Mouse (Mus musculus): Measurements from ENCODE around the gene Creb3l4. TPM values are rescaled to one million over a fixed set of nuclear protein-coding genes. Genes with fewer than 3 reads are reported as not detected.
"Not testable (repeated sequence)": the region's sequence is repeated elsewhere in the genome, so short reads cannot be mapped to it uniquely, and the experiment has no call there.

Gene Creb3l4
- polyA plus RNA-seq (2016; fragmentation: Nextera tagmentation; extraction: Ambion mirVana): 5.3 and 5.5 TPM in 2 replicates

DNA sequence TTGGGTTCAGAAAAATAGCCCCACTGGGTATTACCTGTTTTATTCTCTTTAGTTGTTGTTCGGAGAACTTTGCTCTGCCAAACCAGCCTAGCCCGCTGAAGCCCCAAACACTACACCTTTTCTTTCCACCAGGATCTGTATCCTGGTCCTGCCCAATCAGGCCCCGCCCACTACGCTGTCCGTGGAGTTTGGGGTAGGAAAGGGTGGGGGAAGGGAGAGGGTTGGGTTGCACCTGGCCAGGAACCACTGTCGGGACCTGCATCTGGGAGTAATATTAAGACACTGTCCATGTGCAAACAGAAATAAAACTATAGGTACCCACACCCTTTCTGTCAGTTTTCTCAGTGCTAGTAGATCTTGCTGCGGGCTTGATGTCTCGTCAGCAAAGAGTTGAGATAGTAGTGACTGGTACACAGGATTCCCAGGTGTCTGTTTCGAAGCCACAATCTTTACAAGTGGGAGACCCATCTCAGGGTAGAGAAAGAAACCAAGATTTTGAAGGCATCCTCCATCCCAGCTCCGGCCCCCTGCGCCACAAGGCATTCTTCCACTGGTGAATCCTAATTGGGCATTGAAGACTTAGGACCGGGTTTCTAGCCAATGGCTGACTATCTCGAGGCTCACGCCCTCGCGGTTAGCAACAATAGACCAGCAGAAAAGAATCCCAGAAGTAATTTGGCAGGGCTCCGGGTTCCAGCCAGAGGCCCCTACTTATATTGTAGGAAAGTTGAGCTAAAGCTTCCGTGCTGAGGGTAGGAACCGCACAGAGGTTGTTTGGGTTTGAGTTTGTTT is at the start of gene Creb3l4:
Gene Creb3l4 (minus strand): TSS at position 529 of the 792 bp plus-strand sequence.
- peak within 1 kb of the TSS; percentile 84 for H3K27ac ChIP-seq
- peak within 1 kb of the TSS; percentile 37 for H3K4me3 ChIP-seq (replicated peaks)
- H3K9me3 ChIP-seq: no peaks in the 10 kb centered on the region
- peak within 1 kb of the TSS; percentile 36; the same call in 1 of the 2 replicates for H3K9ac ChIP-seq
- peak within 1 kb of the TSS; percentile 69 for H3K4me2 ChIP-seq
- 1% methylated on average over 19 of the region's 19 CpGs for WGBS
- no peaks in the 10 kb centered on the region for H3K36me3 ChIP-seq (replicated peaks)
- H3K4me1 ChIP-seq: peaks cover 21% of the 10 kb centered on the region
- H3K27me3 ChIP-seq: no peaks in the 10 kb centered on the region
- ATAC-seq (ENCODE audit: low FRiP score): peak; percentile 73

DNA sequence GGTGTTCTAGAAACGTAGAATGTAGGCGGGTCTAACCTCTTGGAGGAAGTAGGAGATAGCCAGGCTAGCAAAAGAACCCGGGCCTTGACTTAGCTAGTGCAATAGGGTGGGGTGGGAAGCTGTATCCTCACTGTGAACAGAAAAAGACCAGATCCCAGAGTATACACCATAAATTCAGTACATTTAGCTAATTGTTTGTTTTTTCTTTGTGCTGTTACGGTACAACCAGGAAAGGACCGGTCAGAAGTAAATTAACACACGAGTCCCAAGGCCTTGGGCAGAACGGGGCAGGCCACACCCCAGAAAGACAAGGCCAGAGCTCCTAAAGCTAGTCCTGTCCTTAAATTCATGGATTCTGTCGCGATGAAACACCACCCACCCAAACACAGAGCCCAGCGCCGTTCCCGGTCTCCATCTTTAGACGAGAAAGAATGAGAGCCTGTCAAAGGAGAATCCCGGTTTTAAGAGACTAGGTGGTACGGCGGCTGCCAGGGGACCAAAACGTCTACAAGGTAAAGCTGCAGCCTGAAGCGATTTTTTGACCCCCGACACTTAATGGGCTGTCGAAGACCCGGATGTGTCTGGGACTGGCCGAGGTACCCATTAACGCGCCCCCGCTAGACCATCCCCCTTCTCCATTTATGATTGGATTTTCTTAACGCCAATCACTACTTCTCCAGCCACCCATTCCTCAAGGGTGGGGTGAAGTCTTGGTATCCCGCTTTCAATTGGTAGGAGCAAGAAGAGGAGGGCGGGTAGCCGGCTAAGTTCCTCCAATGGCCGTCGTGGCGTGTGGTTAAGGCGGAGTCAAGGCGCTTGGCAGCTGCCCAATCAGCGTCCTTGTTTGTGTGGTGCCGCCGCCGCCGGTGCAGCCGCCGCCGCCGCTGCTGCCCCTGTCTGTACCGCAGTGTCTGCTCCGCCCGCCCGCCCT is 49.3 kb upstream of the Creb3l4 start, which contains the start of gene Gatad2b:
Gene Gatad2b (plus strand): TSS at position 834 of the 931 bp plus-strand sequence.
- no peaks in the 10 kb centered on the region for H3K27me3 ChIP-seq
- H3K9ac ChIP-seq: peak within 1 kb of the TSS; percentile 96
- WGBS: under 1% methylated on average over 44 of the region's 47 CpGs
- H3K27ac ChIP-seq: peak within 1 kb of the TSS; percentile 99
- H3K4me1 ChIP-seq: peaks cover 23% of the 10 kb centered on the region
- ATAC-seq (ENCODE audit: low FRiP score): peak; percentile 98
- H3K36me3 ChIP-seq (replicated peaks): no peaks in the 10 kb centered on the region
- H3K9me3 ChIP-seq: no peaks in the 10 kb centered on the region
- H3K4me2 ChIP-seq: peak within 1 kb of the TSS; percentile 93
- peak within 1 kb of the TSS; percentile 88 for H3K4me3 ChIP-seq (replicated peaks)

DNA sequence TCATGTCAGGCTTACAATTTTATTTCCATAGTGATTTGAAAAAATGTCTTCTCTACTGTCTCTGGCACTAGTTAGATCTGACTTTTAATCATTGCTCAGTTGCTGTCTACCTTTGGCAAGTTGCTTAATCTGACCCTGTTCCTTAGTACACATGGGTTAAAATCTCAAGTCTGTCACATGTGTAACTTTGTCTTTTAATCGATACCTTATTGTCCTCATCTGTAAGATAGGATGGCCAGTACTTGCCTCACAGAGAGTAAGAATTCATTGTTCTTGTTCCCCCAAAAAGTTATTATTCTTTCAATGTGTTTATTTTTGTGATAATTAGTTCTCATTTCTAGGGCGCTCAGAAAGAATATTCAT is 48.7 kb upstream of the Creb3l4 start:
- no peak for ATAC-seq (ENCODE audit: low FRiP score)
- Histone ChIP-seq H3K9ac (peak overlapping the region; percentile 62), H3K4me1 (peaks cover 23% of the 10 kb centered on the region), H3K4me2 (peak overlapping the region; percentile 57), H3K27me3 (no peaks in the 10 kb centered on the region), H3K36me3 (replicated peaks) (no peaks in the 10 kb centered on the region), H3K4me3 (replicated peaks) (peak overlapping the region; percentile 88), H3K27ac (peak overlapping the region; percentile 99), H3K9me3 (no peaks in the 10 kb centered on the region)
- whole genome bisulfite sequencing: 41% methylated on average over 2 of the region's 2 CpGs

DNA sequence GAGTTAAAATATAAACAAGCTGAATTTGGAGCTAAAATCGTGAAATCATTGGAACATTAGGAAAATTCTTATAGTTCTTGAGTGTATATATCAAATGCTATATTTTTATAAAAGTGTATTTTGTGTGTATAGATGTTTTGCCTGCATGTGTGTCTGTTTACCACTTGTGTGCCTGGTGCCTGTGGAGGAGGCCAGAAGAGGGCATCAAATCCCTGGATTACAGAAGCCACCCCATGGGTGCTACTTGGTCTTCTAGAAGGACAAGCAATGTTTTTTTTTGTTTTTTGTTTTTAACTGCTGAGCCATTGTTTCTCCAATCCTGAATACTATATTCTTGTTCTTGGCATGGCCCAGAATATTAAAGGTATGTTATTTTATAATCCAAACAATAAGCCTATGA is 47.3 kb upstream of the Creb3l4 start:
- no peak overlapping the region for H3K9ac ChIP-seq
- H3K4me2 ChIP-seq: no peak overlapping the region
- H3K36me3 ChIP-seq (replicated peaks): no peaks in the 10 kb centered on the region
- no peak overlapping the region for H3K4me3 ChIP-seq (replicated peaks)
- 78% methylated on average over 1 of the region's 1 CpGs for WGBS
- H3K4me1 ChIP-seq: peaks cover 23% of the 10 kb centered on the region
- no peak for ATAC-seq (ENCODE audit: low FRiP score)
- H3K27me3 ChIP-seq: no peaks in the 10 kb centered on the region
- no peak overlapping the region for H3K27ac ChIP-seq
- no peaks in the 10 kb centered on the region for H3K9me3 ChIP-seq

DNA sequence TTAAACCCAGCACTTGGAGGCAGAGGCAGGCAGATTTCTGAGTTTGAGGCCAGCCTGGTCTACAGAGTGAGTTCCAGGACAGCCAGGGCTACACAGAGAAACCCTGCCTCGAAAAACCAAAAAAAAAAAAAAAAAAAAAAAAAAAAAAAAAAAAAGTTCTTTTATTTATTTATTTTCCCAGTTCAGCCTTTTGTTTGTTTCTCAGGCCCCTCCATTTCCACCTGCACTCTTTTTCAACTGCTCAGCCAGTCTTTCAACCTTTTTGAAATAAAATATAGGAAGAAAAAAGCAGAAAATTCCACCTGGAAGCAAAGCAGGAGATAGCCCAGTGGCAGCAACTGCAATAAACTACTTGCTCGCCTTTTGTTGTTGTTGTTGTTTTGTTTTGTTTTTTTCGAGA is 46.1 kb upstream of the Creb3l4 start:
- not testable (repeated sequence) for H3K27ac ChIP-seq; H3K9me3 ChIP-seq; ATAC-seq (ENCODE audit: low FRiP score); H3K9ac ChIP-seq; H3K4me2 ChIP-seq; H3K36me3 ChIP-seq (replicated peaks); H3K4me3 ChIP-seq (replicated peaks); H3K27me3 ChIP-seq
- WGBS: 75% methylated on average over 3 of the region's 3 CpGs
- H3K4me1 ChIP-seq: peaks cover 11% of the 10 kb centered on the region

DNA sequence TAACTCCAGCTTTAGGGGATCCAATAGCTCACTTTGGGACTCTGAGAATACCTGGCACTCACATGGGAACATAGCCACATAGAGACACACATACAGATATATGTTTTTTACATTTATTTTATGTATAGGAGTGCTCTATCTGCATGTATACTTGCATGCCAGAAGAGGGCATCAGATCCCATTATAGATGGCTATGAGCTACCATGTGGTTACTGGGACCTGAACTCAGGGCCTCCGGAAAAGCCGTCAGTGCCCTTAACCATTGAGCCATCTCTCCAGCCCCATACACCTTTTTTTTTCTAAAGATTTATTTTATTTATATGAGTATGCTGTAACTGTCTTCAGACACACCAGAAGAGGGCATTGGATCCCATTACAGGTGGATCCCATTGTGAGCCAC is 40.8 kb upstream of the Creb3l4 start:
- ATAC-seq (ENCODE audit: low FRiP score): no peak
- H3K9ac ChIP-seq: no peak overlapping the region

DNA sequence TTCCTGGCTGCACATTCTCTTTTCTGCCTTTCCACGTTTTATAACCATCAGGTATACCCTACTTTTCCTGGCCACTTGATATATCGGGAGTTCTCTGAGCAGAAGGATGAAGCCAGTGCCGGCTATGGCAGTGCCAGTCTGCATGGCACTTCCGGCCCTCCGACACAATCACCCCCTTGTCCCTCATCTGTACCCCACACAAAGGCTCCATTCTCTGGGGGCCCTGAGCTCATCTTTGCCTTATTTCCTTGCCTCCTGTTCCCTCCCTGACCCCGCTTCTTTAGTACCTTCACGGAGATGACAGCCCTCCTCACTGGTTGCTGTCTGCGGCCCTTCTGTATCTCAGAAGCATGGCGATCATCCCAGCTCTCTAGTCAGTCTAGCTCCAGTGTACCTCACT is 37.4 kb upstream of the Creb3l4 start:
- no peak overlapping the region for H3K9ac ChIP-seq
- no peak for ATAC-seq (ENCODE audit: low FRiP score)
- no peak overlapping the region for H3K4me3 ChIP-seq (replicated peaks)
- 88% methylated on average over 9 of the region's 9 CpGs for WGBS
- no peaks in the 10 kb centered on the region for H3K9me3 ChIP-seq
- H3K4me2 ChIP-seq: no peak overlapping the region
- H3K27me3 ChIP-seq: no peaks in the 10 kb centered on the region
- no peak overlapping the region for H3K27ac ChIP-seq
- H3K36me3 ChIP-seq (replicated peaks): peaks cover 55% of the 10 kb centered on the region
- no peaks in the 10 kb centered on the region for H3K4me1 ChIP-seq

More for the DNA sequence above, 40.8 kb upstream of the Creb3l4 start:
- Histone ChIP-seq H3K27ac (no peak overlapping the region), H3K9me3 (no peaks in the 10 kb centered on the region), H3K27me3 (no peaks in the 10 kb centered on the region), H3K36me3 (replicated peaks) (peaks cover 22% of the 10 kb centered on the region), H3K4me1 (no peaks in the 10 kb centered on the region), H3K4me3 (replicated peaks) (no peak overlapping the region), H3K4me2 (no peak overlapping the region)
- WGBS: 97% methylated on average over 2 of the region's 2 CpGs

DNA sequence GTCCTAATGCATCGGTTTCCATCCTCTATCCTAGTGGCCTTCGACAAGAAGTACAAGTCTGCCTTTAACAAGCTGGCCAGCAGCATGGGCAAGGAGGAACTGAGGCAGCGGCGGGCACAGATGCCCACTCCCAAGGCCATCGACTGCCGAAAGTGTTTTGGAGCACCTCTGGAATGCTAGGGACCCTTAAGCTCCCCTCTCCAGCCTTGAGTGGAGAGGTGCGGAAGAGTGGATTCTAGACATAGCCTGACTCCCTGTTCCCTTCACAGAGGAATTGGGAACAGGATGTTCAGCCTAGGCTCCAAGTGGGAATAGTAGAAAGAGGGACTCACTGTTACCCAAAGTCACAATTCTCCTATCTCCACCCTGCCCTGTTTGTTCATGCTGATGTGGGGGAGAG is 36.4 kb upstream of the Creb3l4 start:
- H3K27ac ChIP-seq: no peak overlapping the region
- no peak for ATAC-seq (ENCODE audit: low FRiP score)
- H3K36me3 ChIP-seq (replicated peaks): peaks cover 55% of the 10 kb centered on the region

DNA sequence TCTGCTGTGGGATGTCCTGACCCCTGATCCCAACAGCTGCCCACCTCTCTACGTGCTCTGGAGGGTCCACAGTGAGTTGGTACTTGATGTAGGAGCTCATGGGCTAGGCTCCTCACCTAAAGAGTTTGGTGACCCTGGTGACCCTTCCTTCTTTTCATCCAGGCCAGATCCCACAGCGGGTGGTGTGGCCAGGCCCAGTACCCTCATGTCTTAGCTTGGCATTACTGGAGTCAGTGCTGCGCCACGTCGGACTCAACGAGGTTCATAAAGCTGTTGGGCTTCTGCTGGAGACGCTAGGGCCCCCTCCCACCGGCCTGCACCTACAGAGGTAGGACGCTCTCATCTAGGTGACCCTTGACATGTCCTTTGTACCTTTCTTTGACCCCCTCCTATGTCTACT is 35.9 kb upstream of the Creb3l4 start:
- peaks cover 55% of the 10 kb centered on the region for H3K36me3 ChIP-seq (replicated peaks)
- H3K9ac ChIP-seq: no peak overlapping the region
- WGBS: 93% methylated on average over 9 of the region's 9 CpGs
- no peaks in the 10 kb centered on the region for H3K9me3 ChIP-seq
- no peak overlapping the region for H3K27ac ChIP-seq
- no peak overlapping the region for H3K4me3 ChIP-seq (replicated peaks)
- no peak overlapping the region for H3K4me2 ChIP-seq
- no peaks in the 10 kb centered on the region for H3K4me1 ChIP-seq
- ATAC-seq (ENCODE audit: low FRiP score): no peak
- H3K27me3 ChIP-seq: no peaks in the 10 kb centered on the region

More for the DNA sequence above, 36.4 kb upstream of the Creb3l4 start:
- H3K9ac ChIP-seq: no peak overlapping the region
- H3K9me3 ChIP-seq: no peaks in the 10 kb centered on the region
- H3K4me2 ChIP-seq: no peak overlapping the region
- H3K4me1 ChIP-seq: no peaks in the 10 kb centered on the region
- H3K27me3 ChIP-seq: no peaks in the 10 kb centered on the region
- 95% methylated on average over 7 of the region's 7 CpGs for WGBS
- H3K4me3 ChIP-seq (replicated peaks): no peak overlapping the region

DNA sequence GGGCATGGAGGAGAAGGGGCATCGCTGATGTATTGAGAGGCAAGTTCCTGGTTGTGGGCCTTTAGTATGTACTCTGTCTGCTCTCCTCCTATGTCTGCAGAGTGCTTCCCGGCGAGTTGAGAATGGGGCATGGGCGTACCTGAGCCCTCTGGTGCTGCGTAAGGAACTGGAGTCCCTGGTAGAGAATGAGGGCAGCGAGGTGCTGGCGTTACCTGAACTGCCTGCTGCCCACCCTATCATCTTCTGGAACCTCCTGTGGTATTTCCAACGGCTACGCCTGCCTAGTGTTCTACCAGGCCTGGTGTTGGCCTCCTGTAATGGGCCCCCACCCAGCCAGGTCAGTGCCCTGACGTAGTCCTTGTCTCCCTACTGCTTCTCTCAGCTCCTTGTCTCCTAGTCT is 34.9 kb upstream of the Creb3l4 start:
- no peak overlapping the region for H3K4me2 ChIP-seq
- no peaks in the 10 kb centered on the region for H3K27me3 ChIP-seq
- no peak overlapping the region for H3K9ac ChIP-seq
- no peak overlapping the region for H3K27ac ChIP-seq
- WGBS: 93% methylated on average over 10 of the region's 10 CpGs
- H3K36me3 ChIP-seq (replicated peaks): peaks cover 62% of the 10 kb centered on the region
- no peak for ATAC-seq (ENCODE audit: low FRiP score)
- H3K4me3 ChIP-seq (replicated peaks): no peak overlapping the region
- H3K4me1 ChIP-seq: no peaks in the 10 kb centered on the region
- no peaks in the 10 kb centered on the region for H3K9me3 ChIP-seq

DNA sequence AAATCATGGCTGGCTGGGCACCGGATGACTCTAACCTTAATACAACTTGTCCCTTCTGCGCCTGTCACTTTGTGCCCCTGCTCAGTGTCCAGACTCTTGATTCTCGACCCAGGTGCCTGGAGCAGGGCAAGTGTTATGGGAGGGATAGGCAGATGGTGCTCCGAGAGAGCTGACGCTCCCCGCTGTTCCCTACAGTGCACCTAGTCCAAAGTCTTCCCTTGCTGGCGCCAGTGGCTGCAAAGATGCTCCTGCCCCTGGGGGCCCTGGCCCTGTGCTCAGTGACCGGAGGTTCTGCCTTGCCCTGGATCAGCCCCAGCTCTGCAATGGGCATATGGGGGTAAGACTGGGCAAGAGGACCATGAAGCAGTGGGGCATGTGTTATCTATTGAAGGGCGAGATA is 34.5 kb upstream of the Creb3l4 start:
- ATAC-seq (ENCODE audit: low FRiP score): no peak
- H3K27me3 ChIP-seq: no peaks in the 10 kb centered on the region
- no peak overlapping the region for H3K4me2 ChIP-seq
- H3K36me3 ChIP-seq (replicated peaks): peaks cover 65% of the 10 kb centered on the region
- WGBS: 92% methylated on average over 9 of the region's 9 CpGs
- no peak overlapping the region; the same call in 1 of the 2 replicates for H3K9ac ChIP-seq
- no peaks in the 10 kb centered on the region for H3K9me3 ChIP-seq
- no peaks in the 10 kb centered on the region for H3K4me1 ChIP-seq
- no peak overlapping the region for H3K4me3 ChIP-seq (replicated peaks)
- no peak overlapping the region for H3K27ac ChIP-seq

DNA sequence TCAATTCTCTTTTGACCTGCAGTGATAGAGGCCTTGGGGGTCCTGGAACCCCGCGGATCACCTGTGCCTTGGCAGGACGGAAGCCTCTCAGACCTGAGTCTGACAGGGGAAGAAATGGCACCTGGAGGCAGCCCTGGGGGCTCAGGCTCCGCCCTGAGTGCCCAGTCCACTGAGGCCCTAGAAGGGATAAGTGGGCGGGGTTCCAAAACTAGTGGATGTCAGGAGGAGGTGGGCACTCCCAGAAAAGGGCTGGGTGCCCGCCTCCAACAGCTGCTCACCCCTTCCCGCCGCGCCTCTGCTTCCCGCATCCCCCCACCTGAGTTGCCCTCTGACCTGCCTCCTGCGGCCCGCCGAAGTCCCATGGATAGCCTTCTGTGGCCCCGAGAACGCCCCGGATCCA is 33.5 kb upstream of the Creb3l4 start:
- ATAC-seq (ENCODE audit: low FRiP score): no peak
- H3K27me3 ChIP-seq: no peaks in the 10 kb centered on the region
- no peak overlapping the region for H3K4me3 ChIP-seq (replicated peaks)
- H3K4me1 ChIP-seq: no peaks in the 10 kb centered on the region
- peaks cover 72% of the 10 kb centered on the region for H3K36me3 ChIP-seq (replicated peaks)
- H3K4me2 ChIP-seq: no peak overlapping the region
- no peaks in the 10 kb centered on the region for H3K9me3 ChIP-seq
- no peak overlapping the region for H3K9ac ChIP-seq
- no peak overlapping the region for H3K27ac ChIP-seq
- whole genome bisulfite sequencing: 52% methylated on average over 16 of the region's 16 CpGs

Measured in forebrain, embryonic 12.5 days (tissue).